Mouse (Mus musculus): ENCODE results near the gene Lix1. TPM values are rescaled to one million over a fixed set of nuclear protein-coding genes. Genes with fewer than 3 reads are reported as not detected.

Gene Lix1
- polyA plus RNA-seq, 1 experiment from 2014 or later: 5.9 TPM

- Histone ChIP-seq H3K27ac (no peak overlapping the region), H3K9ac (no peak overlapping the region), H3K4me3 (replicated peaks; ENCODE audit: low read length) (no peak overlapping the region), H3K4me2 (replicated peaks) (no peak overlapping the region), H3K27me3 (ENCODE audit: control insufficient read depth, insufficient read depth, low read length) (no peaks in the 10 kb centered on the region), H3K4me1 (replicated peaks; ENCODE audit: control insufficient read depth, insufficient read depth, low read length) (no peaks in the 10 kb centered on the region), H3K9me3 (ENCODE audit: control insufficient read depth, low read length) (no peaks in the 10 kb centered on the region), H3K36me3 (replicated peaks; ENCODE audit: control insufficient read depth, insufficient read depth) (no peaks in the 10 kb centered on the region)
- DNase-seq (ENCODE audit: low spot score) (no peak), ATAC-seq (ENCODE audit: low FRiP score) (no peak)
- 90% methylated on average over 9 of the region's 10 CpGs for WGBS
Measured at GRCm38 (mm10) chr17:17506677-17507076, 104.2 kb downstream of the Lix1 start.

Other genes starting within 250 kb of the Lix1 start
- gene Riok2, start 28.4 kb upstream of the Lix1 start, polyA plus RNA-seq (2014; fragmentation: Nextera tagmentation; extraction: Ambion mirVana): 21.1 and 27.2 TPM in 2 replicates
- gene Lnpep, start 222.4 kb downstream of the Lix1 start, polyA plus RNA-seq (2014; fragmentation: Nextera tagmentation; extraction: Ambion mirVana): 8.1 and 9.6 TPM in 2 replicates